In the genomic region with DNA sequence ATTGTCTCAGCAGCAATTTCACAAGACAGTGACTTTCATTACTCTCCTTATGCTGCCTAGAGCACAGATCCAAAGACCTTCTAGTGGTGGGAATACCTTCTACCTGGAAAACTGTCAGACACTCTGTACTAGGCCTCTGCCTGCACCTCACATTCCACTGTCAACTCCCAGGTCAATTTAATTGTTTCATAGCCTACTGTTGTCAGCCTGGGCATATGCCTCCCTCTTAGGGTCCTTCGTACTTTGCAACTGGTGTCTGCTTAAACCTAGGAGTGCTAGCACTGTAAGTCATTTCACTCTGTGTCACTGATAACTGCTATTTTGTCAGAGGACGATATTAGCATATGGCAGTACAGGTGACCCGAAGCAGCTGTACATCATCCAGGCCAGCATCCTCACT, we compare ENCODE assay signal across 16 mouse cellular contexts. TPM values are rescaled to one million over a fixed set of nuclear protein-coding genes. Genes with fewer than 3 reads are reported as not detected.
"Had no signal": no experiment of that assay in that cellular context is flagged by ENCODE, and none has a peak within 500 bp of the region (broad histone marks: within the 10 kb centered on the region; RNA-seq: fewer than 3 reads in every experiment).

No protein-coding gene starts in this region.

RNA-seq across cellular contexts. Expression of gene Gm9732, which starts 5.6 kb away (rescaled TPM):
- total RNA-seq: heart, postnatal 10 days; heart, postnatal 14 days; heart, postnatal 25 days; heart, postnatal 36 days; hematopoietic stem cell, adult 5-6 weeks; layer of hippocampus, adult 18-20 months; layer of hippocampus, adult 2 months; layer of hippocampus, adult 8-10 months; layer of hippocampus, postnatal 10 days; layer of hippocampus, postnatal 14 days; layer of hippocampus, postnatal 25 days; layer of hippocampus, postnatal 36 days had no signal

RNA-seq across cellular contexts. Expression of gene Gm8126, which starts 10.8 kb away (rescaled TPM):
- total RNA-seq: heart, postnatal 10 days; heart, postnatal 14 days; heart, postnatal 25 days; heart, postnatal 36 days; hematopoietic stem cell, adult 5-6 weeks; hindbrain, postnatal 0 days; layer of hippocampus, adult 18-20 months; layer of hippocampus, adult 2 months; layer of hippocampus, adult 8-10 months had no signal

RNA-seq across cellular contexts. Expression of gene Gm8127, which starts 24.4 kb away (rescaled TPM):
- total RNA-seq: heart, postnatal 10 days; heart, postnatal 14 days; heart, postnatal 25 days; heart, postnatal 36 days; hematopoietic stem cell, adult 5-6 weeks; hindbrain, postnatal 0 days; layer of hippocampus, adult 18-20 months; layer of hippocampus, adult 2 months; layer of hippocampus, adult 8-10 months; layer of hippocampus, postnatal 10 days; layer of hippocampus, postnatal 14 days; layer of hippocampus, postnatal 25 days; layer of hippocampus, postnatal 36 days; left cerebral cortex, adult 18-20 months; left cerebral cortex, adult 2 months; left cerebral cortex, adult 8-10 months had no signal

RNA-seq across cellular contexts. Expression of gene Gm8122, which starts 34.1 kb away (rescaled TPM):
- total RNA-seq: heart, postnatal 10 days; heart, postnatal 14 days; heart, postnatal 25 days; heart, postnatal 36 days; hematopoietic stem cell, adult 5-6 weeks; hindbrain, postnatal 0 days; layer of hippocampus, adult 18-20 months; layer of hippocampus, adult 2 months; layer of hippocampus, adult 8-10 months; layer of hippocampus, postnatal 10 days; layer of hippocampus, postnatal 14 days; layer of hippocampus, postnatal 25 days; layer of hippocampus, postnatal 36 days; left cerebral cortex, adult 18-20 months; left cerebral cortex, adult 2 months; left cerebral cortex, adult 8-10 months had no signal
